Mouse (Mus musculus) heart, postnatal 10 days (tissue): ENCODE data around the gene Cbfa2t3. TPM values are rescaled to one million over a fixed set of nuclear protein-coding genes. Genes with fewer than 3 reads are reported as not detected.

Experiments used
- DNase-seq, 2 experiments: peaks; one replicate each; pipeline ENCODE4 v3.0.0; 2021
- intact Hi-C: fragments of 180-260 bp; cut with DNase I; formaldehyde crosslinking; loops from one replicate; pipeline ENCODE4 v1.15.1; 2025
- total RNA-seq, 2 experiments: library from RNA; stranded (reverse); gene quantifications; 2 replicates each; pipeline ENCODE4 v1.2.3; 2021

Gene Cbfa2t3
- 10 to 100 TPM; 22.2 to 24.5 TPM for total RNA-seq

DNA sequence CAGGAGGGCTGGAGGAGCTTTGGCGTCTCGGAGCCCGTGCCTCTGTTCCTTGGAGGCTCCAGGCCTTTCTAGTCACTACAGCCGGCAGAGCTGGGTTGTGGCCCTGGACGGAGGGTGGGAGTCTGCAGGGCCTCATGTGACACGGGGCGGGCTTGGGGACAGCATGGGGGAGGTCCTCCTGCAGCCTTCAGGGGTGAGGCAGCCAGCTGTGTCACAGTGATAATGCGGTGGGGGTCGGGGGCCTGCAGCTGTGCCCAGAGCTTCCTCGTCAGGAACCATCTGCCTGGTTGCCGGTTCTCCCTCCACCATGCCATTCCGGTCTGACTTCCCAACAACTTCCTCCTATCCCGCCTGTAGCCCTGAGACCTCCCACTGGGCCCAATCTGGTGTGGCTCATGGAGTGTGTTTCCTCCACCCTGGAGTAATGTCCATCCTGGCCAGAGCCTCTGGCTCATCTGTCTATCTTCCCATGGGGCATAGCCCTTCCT lies at the start of gene Cbfa2t3:
Cbfa2t3 (minus strand) TSS at position 105 of the 488 bp plus-strand sequence.
- intact Hi-C loops = no loop called here
- DNase-seq = peak; percentile 57 to 59

DNA sequence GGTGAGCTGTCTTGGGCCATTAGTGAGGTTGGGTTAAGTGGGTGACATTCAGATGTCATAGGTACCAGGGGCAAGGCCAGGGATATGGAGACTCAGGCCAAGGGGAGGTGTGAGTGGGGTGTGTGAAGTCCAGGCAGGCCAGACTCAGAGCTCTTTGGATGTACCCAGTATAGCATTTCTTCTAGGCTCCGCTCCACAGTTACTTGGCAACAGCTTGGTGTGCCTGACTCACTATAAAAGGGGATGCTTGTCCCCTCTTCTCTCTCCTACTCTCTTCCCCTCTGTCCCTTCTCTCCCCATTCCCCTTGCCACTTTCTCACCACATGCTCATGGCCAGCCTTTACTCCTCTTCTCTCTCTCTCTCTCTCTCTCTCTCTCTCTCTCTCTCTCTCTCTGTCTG lies 48.9 kb upstream of the Cbfa2t3 start:
- intact Hi-C loops = no loop called here
- no peak for DNase-seq

DNA sequence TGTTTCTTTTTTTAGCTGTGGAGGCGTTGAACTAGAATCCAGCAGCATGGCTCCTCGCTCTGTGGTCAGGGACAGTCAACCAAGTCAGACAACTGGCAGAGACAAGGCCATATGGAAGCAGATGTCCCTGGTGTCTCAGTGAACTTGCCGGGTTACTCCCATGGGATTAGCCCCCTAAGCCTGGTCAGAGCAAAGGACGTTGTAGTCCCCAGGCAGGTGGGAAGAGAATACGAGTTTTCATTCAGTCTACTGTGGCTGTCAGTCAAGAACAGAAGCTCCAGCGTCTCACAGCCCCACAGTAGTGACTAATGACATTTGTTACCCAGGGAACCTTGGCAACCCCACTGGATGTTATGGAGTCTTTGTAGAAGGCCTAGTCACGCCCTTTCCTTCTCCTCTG lies 47.5 kb upstream of the Cbfa2t3 start:
- intact Hi-C loops = no loop called here
- DNase-seq = no peak

DNA sequence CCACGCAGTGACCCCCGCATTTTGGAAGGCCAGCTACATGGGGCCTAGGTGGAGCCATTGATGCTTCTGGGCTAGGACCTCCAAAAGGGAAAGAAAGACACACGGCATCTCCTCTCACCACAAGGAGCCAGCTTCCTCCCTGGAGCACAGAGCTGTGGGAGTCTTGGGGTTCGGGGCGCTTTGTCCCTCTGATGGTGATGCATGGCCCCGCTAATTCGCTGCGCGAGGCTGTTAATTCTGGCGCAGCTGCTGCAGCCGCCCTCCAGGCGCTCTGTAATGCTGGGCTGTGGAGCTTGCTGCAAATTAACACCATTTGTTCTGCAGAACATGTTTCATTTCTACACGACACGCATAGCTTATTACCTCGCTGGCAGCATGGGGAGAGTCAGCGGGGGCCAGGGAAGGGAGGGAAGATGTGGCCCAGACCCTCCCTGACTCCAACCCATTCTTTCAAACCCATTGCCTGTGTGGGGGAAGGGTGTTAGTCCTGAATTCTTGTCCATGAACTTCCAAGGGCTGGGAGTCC lies 46.9 kb upstream of the Cbfa2t3 start:
- intact Hi-C loops = no loop called here
- no peak for DNase-seq

DNA sequence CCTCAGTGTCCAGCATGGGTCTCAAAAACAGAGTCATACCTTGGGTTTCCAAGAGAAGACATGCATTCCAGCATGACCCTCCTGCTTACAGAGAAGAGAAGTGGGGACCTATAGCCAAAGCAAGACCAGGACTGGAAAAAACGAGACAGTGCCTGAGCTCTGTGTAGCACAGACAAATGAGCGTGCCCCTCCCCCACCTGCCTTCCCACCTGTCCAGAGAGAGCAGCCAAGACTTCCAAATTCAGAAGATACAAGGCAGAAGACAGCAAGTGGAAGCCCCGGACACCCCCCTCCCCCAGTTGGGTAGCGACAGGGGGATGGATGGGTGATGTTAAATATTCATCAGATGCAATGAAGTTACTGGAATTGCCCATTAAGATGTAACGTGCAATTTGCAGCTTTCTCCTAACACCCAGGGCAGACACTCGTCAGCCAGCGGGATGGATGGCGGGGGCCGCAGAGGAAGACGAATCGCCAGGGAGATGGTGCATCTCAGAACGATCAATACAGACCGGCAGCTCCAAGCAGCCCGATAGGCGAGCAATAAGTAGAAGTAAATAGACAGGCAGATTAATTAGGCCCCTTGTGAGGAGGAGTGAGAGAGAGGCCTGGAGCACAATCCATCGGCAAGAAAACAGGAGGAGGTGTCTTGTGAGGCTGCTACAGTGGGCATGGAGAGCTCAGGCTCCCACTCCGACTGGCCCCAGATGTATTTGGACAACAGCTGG lies 46.3 kb upstream of the Cbfa2t3 start:
- intact Hi-C loops = no loop called here
- DNase-seq = no peak

DNA sequence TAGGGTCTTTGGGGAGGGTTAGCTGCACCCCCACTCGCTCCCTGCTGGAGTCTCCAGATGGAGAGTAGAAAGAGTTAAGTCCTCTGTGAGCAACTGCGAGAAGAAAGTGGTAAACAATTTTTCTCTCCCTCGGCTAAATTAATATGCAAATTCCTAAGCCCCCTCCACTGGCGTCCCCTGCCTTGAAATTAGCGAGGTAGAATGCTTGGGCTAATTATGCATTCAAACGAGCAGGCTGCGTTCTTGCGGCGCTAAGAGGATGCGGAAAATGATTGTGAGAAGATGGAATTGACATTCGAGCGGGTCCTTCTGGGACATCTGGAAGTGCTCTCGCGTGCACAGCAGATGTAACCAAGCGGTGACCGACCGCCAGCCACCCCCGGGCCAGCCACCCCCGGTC lies 43.6 kb upstream of the Cbfa2t3 start:
- intact Hi-C loops = no loop called here
- DNase-seq = no peak

DNA sequence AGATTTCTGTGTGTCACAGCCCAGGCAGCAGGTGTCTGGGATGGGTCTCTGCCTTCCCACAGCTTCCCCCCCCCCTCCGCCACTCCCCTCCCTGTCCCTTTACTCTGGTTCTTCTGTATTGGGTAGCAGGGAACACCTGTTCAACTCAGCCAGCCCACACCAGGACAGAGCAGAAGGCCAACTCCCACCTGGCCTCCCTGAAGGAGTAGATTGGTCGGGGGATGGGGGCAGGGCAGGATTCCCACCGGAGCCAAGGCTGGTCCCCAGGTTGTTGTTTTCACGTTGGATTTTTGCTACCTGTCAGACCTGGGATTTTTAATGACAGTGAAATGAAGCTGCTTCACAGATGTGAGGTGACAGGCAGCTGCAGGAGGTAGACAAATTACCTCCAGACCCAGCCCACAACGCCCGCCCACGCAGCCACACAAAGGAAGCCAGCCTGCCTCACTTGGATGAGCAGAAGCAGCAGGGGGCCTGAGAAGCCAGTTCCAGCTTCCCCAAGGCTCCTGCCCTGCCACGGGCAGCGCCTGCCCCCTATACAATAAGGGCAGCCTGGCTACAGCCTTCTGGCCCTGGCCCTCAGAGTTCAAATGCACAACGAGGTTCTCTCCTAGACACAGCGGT lies 40.3 kb upstream of the Cbfa2t3 start:
- no peak for DNase-seq
- intact Hi-C loops = no loop called here

DNA sequence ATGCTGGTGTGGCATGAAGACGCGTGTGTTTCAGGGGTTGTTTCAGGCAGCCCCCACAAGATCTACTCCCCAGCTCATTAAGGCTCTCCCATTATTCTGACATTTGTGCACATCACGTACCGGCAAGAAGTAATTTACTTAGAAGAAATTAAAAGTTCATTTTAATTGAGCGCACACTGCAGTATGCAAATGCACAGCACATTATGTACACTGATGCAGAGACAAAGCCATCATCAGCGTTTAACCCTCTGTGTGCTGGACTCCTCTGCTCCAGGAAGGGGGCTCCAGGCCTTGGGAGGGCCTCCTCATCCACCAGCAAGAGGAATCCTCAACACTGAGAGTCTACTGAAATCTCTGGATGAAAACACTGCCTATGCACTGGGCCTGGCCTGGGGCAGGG lies 39.0 kb upstream of the Cbfa2t3 start:
- intact Hi-C loops = no loop called here
- no peak for DNase-seq

DNA sequence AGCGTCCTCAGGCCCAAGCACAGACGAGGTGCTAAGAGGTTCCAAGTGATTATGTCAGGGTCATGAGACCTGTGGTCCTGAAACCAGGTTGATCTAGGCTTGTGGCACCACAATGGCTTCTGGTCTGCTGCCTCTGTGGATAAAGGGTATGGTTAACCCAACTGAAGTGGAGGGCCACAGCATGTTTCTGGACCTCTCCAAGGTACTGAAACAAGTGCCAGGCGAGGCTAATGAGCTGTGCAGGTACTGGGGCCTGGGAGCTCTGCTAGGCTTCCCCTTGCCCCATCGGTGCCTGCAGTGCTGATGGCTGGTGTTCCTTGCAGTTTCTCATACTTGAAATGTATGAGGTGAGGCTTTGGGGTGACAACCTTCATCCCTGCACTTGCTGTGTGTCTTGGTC lies 38.2 kb upstream of the Cbfa2t3 start:
- DNase-seq = peak; percentile 27 to 44
- intact Hi-C loops = no loop called here

DNA sequence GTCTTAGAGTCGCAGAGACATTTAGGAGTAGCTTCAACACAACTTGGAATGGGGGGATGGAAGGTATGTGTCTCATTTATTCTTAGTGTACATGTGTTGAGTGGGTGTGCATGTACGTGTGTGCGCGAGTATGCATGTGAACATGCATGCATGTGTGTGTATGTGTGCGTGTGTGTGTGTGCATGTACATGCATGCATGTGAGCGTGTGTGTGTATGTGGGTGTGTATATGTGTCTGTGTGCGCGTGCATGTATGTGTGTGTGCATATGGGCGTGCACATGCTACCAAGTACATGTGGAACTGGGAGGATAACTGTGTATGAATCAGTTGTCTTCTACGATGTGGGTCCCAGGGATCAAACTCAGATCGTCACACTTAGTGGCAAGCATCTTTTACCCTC lies 37.7 kb upstream of the Cbfa2t3 start:
- intact Hi-C loops = no loop called here
- no peak for DNase-seq

DNA sequence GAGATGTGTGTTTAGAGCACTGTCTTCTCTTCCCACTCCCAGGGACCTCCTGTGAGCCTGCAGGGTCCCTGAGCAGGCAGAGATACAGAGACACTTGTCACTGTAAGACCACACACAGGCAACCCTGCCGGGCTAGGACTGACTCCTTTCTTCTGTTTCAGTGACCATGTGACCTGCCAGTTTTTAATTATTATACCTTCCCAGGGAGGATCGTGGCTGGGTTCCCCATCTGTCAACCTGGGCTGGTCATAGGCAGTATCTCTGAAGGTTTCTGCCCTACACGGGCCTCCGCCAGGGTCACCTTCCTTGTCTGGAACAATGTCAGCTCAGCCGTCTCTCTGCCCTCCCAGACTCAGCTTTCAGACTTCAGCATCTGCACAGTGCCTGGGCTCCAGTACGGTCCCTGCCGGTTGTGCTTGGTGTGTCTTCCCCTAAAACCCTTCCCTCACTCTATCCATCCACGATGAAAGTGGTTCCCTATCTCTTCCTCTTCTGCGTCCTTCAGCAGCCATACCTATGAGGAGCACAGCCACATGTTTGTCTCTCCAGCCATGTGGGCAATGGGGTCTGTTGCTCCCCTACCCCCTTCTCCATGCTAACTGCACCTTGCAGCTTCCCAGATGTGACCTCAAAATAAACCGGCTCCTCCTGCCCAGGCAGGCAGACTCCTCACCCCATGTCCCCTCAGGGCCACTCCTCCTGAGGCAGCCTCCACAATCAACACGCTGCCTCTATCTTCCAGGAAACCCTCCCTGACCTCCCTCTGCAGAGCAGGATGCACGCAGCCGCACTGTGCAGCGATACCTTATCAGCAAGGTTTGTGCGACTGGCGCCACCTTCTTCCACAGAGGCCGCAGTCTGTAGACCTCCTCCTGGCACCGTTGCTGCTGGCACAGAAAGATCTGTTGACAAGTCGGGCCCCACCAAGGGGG lies 36.9 kb upstream of the Cbfa2t3 start:
- intact Hi-C loops = no loop called here
- peak; percentile 21 to 28 for DNase-seq

DNA sequence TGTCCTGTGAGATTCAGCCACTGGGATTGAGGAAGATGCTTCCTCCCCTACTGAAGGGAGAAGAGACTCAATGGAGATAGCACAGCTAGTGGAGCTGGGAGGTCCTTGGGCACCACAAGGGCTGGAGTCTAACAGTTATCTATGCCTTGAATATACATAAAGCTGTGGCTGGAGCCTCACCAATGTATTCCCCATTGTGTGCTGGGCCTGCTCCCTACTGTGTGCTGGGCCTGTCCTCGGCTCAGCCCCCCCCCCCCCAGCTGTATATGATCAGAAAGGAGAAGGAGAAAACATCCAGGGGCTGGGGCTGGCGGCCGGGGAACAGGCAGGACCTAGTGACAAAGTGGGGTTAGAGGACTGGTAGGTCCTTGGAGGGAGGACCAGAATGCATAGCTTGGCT lies 36.2 kb upstream of the Cbfa2t3 start:
- intact Hi-C loops = no loop called here
- no peak for DNase-seq

DNA sequence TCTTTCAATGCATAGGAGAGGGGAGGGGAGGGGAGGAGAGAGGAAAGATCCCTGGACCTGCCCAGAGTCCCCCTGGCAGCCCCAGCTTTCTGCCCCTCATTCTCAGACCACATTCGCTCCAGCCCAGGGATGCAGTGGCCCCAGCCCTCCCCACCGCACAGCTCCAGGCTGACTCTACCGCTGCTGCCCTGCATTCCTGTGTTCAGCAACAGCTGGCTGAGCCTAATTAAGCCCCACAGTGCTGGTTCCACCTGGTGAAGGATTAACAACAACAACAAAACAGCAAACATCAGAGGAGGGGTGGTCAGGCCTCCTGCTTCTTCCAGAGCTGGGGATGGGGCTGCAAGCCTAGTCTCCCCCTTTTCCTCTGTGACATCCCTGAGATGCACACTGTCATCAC lies 29.7 kb upstream of the Cbfa2t3 start:
- no peak for DNase-seq
- intact Hi-C loops = no loop called here

DNA sequence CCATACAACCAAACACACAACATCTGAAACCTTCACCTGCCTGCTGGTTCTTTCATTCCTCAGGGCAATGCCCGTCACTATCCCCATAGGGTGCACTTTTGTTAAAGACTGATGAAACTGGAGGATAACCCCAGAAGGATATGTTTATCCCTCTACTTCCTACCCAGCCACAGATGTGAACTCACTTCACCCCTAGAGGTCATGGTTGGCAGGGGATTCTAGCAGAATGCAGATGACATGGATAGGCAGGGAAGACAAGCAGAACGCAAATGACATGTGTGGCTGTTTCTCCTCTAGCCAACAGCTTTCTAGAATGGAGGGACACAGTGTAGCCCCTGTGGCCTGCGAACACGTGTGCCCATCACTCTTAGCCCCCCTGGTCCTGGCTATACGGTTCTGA lies 28.5 kb upstream of the Cbfa2t3 start:
- DNase-seq = no peak
- intact Hi-C loops = no loop called here

DNA sequence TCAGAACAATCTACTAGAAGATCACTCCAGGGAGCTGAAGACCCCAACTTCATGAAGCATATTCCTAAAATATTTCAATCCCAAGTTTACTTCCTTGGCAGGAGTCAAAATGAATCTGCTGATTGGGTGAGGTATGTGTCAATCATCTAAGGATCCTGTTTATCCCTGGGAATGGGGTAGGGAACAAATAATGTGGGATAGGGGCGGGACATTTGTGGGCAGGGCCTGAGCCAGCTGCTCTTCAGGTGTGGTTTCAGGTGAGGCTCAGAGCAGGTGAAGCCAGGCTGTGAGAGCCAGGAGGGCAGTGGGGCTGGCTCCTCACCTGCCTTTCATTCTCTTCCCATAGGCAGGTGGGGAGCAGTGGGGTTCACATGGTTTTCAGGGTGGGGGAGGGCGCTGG lies 27.9 kb upstream of the Cbfa2t3 start:
- intact Hi-C loops = no loop called here
- no peak for DNase-seq

DNA sequence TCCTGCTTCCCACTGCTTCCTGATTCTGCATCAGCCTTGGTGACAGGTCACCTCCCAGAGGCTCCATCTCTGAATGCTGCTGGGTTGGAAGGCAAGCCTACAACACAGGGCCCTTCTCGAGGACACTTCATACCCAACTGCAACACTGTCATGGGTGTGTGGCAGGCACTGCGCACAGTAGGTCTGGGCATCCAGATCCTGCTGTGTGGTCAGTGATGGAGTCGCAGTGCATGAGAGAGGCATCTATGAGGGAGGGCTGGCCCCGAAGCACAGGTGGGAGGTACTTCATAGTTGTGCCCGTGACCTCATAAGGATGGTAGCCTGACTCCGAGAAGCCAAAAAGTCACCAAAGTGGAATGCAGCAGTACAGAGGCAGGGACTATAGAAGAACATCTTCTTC lies 26.3 kb upstream of the Cbfa2t3 start:
- DNase-seq = no peak
- intact Hi-C loops = no loop called here

DNA sequence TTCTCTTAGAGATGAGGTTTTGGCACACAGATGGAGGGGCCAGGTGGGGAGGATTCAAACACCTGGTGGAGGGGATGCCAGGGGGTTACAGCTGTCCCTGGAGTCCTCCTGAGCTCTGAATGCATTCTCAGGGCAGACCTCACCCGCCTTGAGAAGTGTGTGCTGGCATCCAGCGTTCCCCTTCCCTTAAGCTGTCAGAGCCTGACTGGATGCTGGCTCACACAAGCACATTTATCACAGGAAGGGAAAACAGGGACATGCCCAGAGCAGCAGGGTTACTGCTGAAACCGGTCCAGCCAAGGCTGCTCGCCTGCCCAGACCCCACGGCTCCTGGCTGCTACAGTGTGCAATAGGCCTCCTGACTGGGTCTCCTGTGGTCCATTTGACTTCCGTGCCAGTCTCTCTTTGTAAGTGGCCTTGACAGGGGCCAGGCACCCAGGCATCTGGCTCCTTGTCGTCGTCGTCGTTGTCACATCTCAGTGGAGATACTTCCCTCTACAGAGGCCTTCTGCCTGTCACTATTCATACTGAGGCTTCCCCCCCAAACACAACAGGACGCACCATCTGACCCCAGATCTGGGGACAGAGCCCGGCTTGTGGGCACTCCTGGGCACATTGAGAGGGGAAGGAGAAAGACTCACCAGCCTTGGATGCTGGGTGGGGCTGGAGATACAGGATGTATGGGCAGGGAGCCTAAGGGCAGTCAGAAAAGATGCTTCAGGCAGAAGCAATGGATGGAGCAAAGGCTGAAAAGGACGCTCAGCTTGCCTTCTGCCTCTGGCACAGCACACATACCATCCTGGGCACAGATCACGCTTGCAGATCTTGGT lies 22.1 kb upstream of the Cbfa2t3 start:
- intact Hi-C loops = no loop called here
- DNase-seq = peak in 1 of 2 experiments; percentile 36

DNA sequence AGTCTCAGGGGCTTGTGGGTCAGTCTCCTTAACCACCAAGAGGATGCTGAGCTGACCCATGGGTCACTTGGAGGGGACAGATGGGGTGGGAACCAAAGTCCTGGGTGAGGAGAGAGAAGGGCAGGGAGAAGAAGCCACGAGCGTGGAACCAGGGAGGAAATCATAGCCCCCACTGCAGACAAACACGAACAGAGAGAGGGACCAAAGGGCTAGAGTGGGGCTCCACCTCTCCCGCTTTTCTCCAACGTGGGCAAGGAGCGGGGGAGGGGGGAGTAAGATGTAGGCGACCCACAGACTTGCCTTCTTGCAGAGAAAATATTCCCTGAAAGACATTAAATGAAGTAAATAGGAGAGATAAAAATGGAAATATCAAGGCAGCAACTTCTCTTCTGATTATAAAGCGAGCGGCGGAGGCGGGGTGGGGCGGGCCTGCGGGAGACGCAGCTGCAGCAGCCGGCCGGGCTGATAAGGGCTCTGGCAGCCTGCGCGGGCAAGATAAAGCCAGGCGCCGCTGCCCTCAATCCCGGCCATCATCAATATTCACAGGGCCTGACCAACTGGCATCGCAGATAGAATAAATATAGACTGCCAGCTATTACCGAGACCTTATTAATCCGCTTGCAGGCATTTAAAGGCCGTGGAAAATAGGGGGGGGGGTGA lies 21.3 kb upstream of the Cbfa2t3 start:
- intact Hi-C loops = no loop called here
- peak; percentile 52 to 53 for DNase-seq

DNA sequence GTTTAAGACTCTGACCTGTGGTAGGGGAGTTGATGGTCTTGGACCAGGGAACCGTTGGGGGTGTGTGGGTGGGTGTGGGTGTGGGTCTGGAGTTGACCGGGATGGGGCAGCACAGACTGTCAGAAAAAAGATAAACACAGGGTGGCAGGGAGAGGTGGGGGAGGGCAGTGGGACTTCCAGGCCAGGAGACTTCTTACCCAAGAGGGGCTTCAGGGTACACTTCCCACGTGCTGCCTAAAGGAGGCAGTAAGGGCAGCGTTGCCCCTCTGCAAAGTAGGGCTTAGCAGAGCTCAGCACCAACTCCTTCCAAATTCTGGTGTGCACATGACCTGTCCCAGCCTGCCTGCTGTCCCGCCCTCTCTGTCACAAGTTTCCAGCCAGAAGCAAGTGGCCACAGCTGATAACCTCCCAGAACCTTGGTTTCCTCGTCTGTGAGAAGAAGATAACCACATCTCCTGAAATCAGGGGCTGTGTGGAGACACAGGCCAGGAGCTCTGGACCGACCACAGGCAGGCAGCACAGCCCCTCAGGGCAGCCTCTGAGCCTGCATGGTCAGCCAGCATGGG lies 20.7 kb upstream of the Cbfa2t3 start:
- DNase-seq = no peak
- intact Hi-C loops = no loop called here
